9 mouse cellular contexts compared by ENCODE assay signal in genomic region chr11:40469080-40469705, GRCm38 (mm10).
DNase-seq lines count a peak whose midpoint lies in the region; ATAC-seq and TF ChIP-seq lines count a peak whose summit lies in the region.
"Had no signal": no experiment of that assay in that cellular context is flagged by ENCODE, and none has a peak within 500 bp of the region (broad histone marks: within the 10 kb centered on the region; RNA-seq: fewer than 3 reads in every experiment).

No protein-coding gene starts in this region.

- no peak overlapping the region for H3K4me2 ChIP-seq in embryonic facial prominence, embryonic 14.5 days (ENCODE audit: low read depth, low read length)
- no peak overlapping the region for H3K4me2 ChIP-seq in intestine, postnatal 0 days (replicated peaks; ENCODE audit: low read depth)
- H3K4me2 ChIP-seq: heart, embryonic 15.5 days had no signal

- H3K27ac ChIP-seq in ES-E14 (ENCODE audit: insufficient read depth, low read depth, low read length, poor library complexity, severe bottlenecking) = 0 out of 2 replicates have a peak overlapping the region, but pooled peaks have one; percentile 12
- no peak overlapping the region for H3K27ac ChIP-seq in embryonic facial prominence, embryonic 14.5 days (replicated peaks; ENCODE audit: low read depth, low read length)
- H3K27ac ChIP-seq in intestine, postnatal 0 days (ENCODE audit: low read depth, low read length) = no peak overlapping the region
- H3K27ac ChIP-seq: heart, embryonic 15.5 days had no signal

- H3K9me3 ChIP-seq in ES-E14 (ENCODE audit: control insufficient read depth, insufficient read depth, low read depth, low read length) = no peaks in the 10 kb centered on the region
- no peaks in the 10 kb centered on the region for H3K9me3 ChIP-seq in embryonic facial prominence, embryonic 14.5 days (ENCODE audit: control insufficient read depth, low read length)
- no peaks in the 10 kb centered on the region for H3K9me3 ChIP-seq in intestine, postnatal 0 days (ENCODE audit: control insufficient read depth)
- H3K9me3 ChIP-seq: heart, embryonic 15.5 days had no signal

- no peaks in the 10 kb centered on the region for H3K36me3 ChIP-seq in ES-E14 (ENCODE audit: control insufficient read depth, insufficient read depth, low read length, poor library complexity, severe bottlenecking)
- no peaks in the 10 kb centered on the region for H3K36me3 ChIP-seq in embryonic facial prominence, embryonic 14.5 days (ENCODE audit: control insufficient read depth, insufficient read depth, low read length)
- no peaks in the 10 kb centered on the region for H3K36me3 ChIP-seq in intestine, postnatal 0 days (ENCODE audit: control insufficient read depth, insufficient read depth)
- H3K36me3 ChIP-seq: heart, embryonic 15.5 days had no signal

- DNase-seq in cerebellum, adult 11 months = peak; percentile 0
- no peak for DNase-seq in cerebellum, adult 11-12 months
- DNase-seq in ES-E14 (ENCODE audit: low read depth, low spot score) = no peak
- peak; percentile 71 for DNase-seq in embryonic facial prominence, embryonic 14.5 days (ENCODE audit: low spot score)
- peak; percentile 44 to 49 for DNase-seq in left cerebral cortex, postnatal 36 days (ENCODE audit: low spot score in 2 of 2)
- peak; percentile 81 to 84 for DNase-seq in right cerebral cortex, postnatal 10 days (ENCODE audit: low spot score in 2 of 2)
- no peak for DNase-seq in gastrocnemius, adult 8-10 months (ENCODE audit: low spot score in 2 of 2)

- H3K27me3 ChIP-seq in embryonic facial prominence, embryonic 14.5 days (replicated peaks; ENCODE audit: control insufficient read depth, insufficient read depth, low read length) = no peaks in the 10 kb centered on the region
- H3K27me3 ChIP-seq in intestine, postnatal 0 days (replicated peaks; ENCODE audit: control insufficient read depth, insufficient read depth, low read length) = no peaks in the 10 kb centered on the region
- H3K27me3 ChIP-seq: heart, embryonic 15.5 days had no signal

- in situ Hi-C loops in ES-E14 (cut with MboI; ENCODE audit: low sequenced_read_pairs in 2 of 2, unreplicated experiment in 2 of 2) = no loop called here

- intact Hi-C loops in left cerebral cortex, postnatal 36 days (cut with DNase I) = loop anchor here (5.0 kb wide), 1 partner anchor 882 kb away; no protein-coding TSS in a partner anchor

- no peaks in the 10 kb centered on the region for H3K4me1 ChIP-seq in ES-E14 (ENCODE audit: control insufficient read depth in 2 of 2, insufficient read depth in 2 of 2, low read length in 2 of 2, poor library complexity in 1 of 2)
- H3K4me1 ChIP-seq in embryonic facial prominence, embryonic 14.5 days (ENCODE audit: control insufficient read depth, insufficient read depth, low read length) = no peaks in the 10 kb centered on the region
- H3K4me1 ChIP-seq in intestine, postnatal 0 days (replicated peaks; ENCODE audit: control insufficient read depth, insufficient read depth, low read length) = no peaks in the 10 kb centered on the region
- H3K4me1 ChIP-seq: heart, embryonic 15.5 days had no signal

- TF ChIP-seq CTCF in intestine, postnatal 0 days (IDR thresholded peaks at IDR 0.05; ENCODE audit: low read depth) = peak; percentile 73

- no peak overlapping the region for H3K4me3 ChIP-seq in ES-E14 (ENCODE audit: insufficient read depth in 1 of 2, low read depth in 1 of 2, low read length in 2 of 2, poor library complexity in 1 of 2, severe bottlenecking in 1 of 2)
- no peak overlapping the region for H3K4me3 ChIP-seq in embryonic facial prominence, embryonic 14.5 days (ENCODE audit: low read depth, low read length)
- H3K4me3 ChIP-seq in intestine, postnatal 0 days (ENCODE audit: low read depth, low read length) = no peak overlapping the region
- H3K4me3 ChIP-seq: heart, embryonic 15.5 days had no signal

- no peak overlapping the region for H3K9ac ChIP-seq in ES-E14 (ENCODE audit: insufficient read depth, low read depth, low read length, poor library complexity, severe bottlenecking)
- no peak overlapping the region for H3K9ac ChIP-seq in embryonic facial prominence, embryonic 14.5 days (ENCODE audit: low read depth, low read length)
- no peak overlapping the region for H3K9ac ChIP-seq in intestine, postnatal 0 days (ENCODE audit: low read depth, low read length)
- H3K9ac ChIP-seq: heart, embryonic 15.5 days had no signal

- 14% methylated on average over 6 of the region's 6 CpGs for WGBS in embryonic facial prominence, embryonic 14.5 days
- WGBS in intestine, postnatal 0 days = 20% methylated on average over 6 of the region's 6 CpGs

- peak; percentile 68 for ATAC-seq in embryonic facial prominence, embryonic 14.5 days (ENCODE audit: low read depth)
- ATAC-seq in intestine, postnatal 0 days = no peak

TF ChIP-seq in ES-E14, 5 proteins besides CTCF, POLR2A, EP300 and RAD21:
- peak; percentile 29; the same call in 1 of the 2 replicates for TF ChIP-seq ZC3H11A (IDR thresholded peaks at IDR 0.05; ENCODE audit: borderline replicate concordance, low read depth, low read length)
- TF ChIP-seq CHD2 (IDR thresholded peaks at IDR 0.05; ENCODE audit: low read depth, low read length) = no peak

Comparison
In these comparisons a context has a peak if more than half of its experiments do, and no peak if none do; other contexts are left out.
1. DNase-seq: peak in cerebellum, adult 11 months (single experiment), embryonic facial prominence, embryonic 14.5 days (single experiment), left cerebral cortex, postnatal 36 days (2 of 2) and right cerebral cortex, postnatal 10 days (2 of 2); none in cerebellum, adult 11-12 months (single experiment), ES-E14 (single experiment) and gastrocnemius, adult 8-10 months (0 of 2).